Mouse (Mus musculus): ENCODE data around the gene Acot8. TPM values are rescaled to one million over a fixed set of nuclear protein-coding genes. Genes with fewer than 3 reads are reported as not detected.
"Not testable (repeated sequence)": the region's sequence is repeated elsewhere in the genome, so short reads cannot be mapped to it uniquely, and the experiment has no call there.

The Acot8 gene
- polyA plus RNA-seq, 1 experiment from 2014 or later = 22.2 TPM

- H3K27me3 ChIP-seq (replicated peaks; ENCODE audit: control insufficient read depth, insufficient read depth, low read length) = no peaks in the 10 kb centered on the region
- no peak for ATAC-seq
- H3K27ac ChIP-seq (ENCODE audit: low read depth, low read length) = no peak overlapping the region
- H3K4me3 ChIP-seq (ENCODE audit: low read length) = no peak overlapping the region
- H3K36me3 ChIP-seq (ENCODE audit: control insufficient read depth, insufficient read depth, low read length) = peaks cover 4% of the 10 kb centered on the region; the same call in 1 of the 2 replicates
- no peaks in the 10 kb centered on the region for H3K9me3 ChIP-seq (ENCODE audit: control insufficient read depth, low read length)
- H3K9ac ChIP-seq (ENCODE audit: low read depth, low read length) = no peak overlapping the region
- 93% methylated on average over 13 of the region's 13 CpGs for WGBS
- peaks cover 14% of the 10 kb centered on the region for H3K4me1 ChIP-seq (ENCODE audit: control insufficient read depth, insufficient read depth, low read depth, low read length)
- H3K4me2 ChIP-seq (ENCODE audit: low read length) = no peak overlapping the region
These were observed 4.3 kb downstream of the Acot8 start for GRCm38 (mm10) chr2:164800252-164801004.

- not testable (repeated sequence) for ATAC-seq; H3K4me1 ChIP-seq (ENCODE audit: control insufficient read depth, insufficient read depth, low read depth, low read length); H3K36me3 ChIP-seq (ENCODE audit: control insufficient read depth, insufficient read depth, low read length); H3K4me3 ChIP-seq (ENCODE audit: low read length); H3K9me3 ChIP-seq (ENCODE audit: control insufficient read depth, low read length); H3K9ac ChIP-seq (ENCODE audit: low read depth, low read length); H3K4me2 ChIP-seq (ENCODE audit: low read length); H3K27me3 ChIP-seq (replicated peaks; ENCODE audit: control insufficient read depth, insufficient read depth, low read length); H3K27ac ChIP-seq (ENCODE audit: low read depth, low read length)
- 80% methylated on average over 6 of the region's 6 CpGs for WGBS
These were observed 6.1 kb downstream of the Acot8 start for GRCm38 (mm10) chr2:164798554-164798953.

- H3K9ac ChIP-seq (ENCODE audit: low read depth, low read length) = no peak overlapping the region
- no peaks in the 10 kb centered on the region for H3K9me3 ChIP-seq (ENCODE audit: control insufficient read depth, low read length)
- H3K4me3 ChIP-seq (ENCODE audit: low read length) = no peak overlapping the region
- H3K27me3 ChIP-seq (replicated peaks; ENCODE audit: control insufficient read depth, insufficient read depth, low read length) = no peaks in the 10 kb centered on the region
- 91% methylated on average over 4 of the region's 4 CpGs for WGBS
- no peak for ATAC-seq
- no peaks in the 10 kb centered on the region for H3K4me1 ChIP-seq (ENCODE audit: control insufficient read depth, insufficient read depth, low read depth, low read length)
- no peak overlapping the region for H3K27ac ChIP-seq (ENCODE audit: low read depth, low read length)
- H3K4me2 ChIP-seq (ENCODE audit: low read length) = no peak overlapping the region
- H3K36me3 ChIP-seq (ENCODE audit: control insufficient read depth, insufficient read depth, low read length) = peaks cover 4% of the 10 kb centered on the region
These were observed 8.8 kb downstream of the Acot8 start for GRCm38 (mm10) chr2:164795868-164796267.

GRCm38 (mm10) chr2:164794293-164794692, 10.4 kb downstream of the Acot8 start:
- H3K4me3 ChIP-seq (ENCODE audit: low read length) = no peak overlapping the region
- no peak overlapping the region for H3K27ac ChIP-seq (ENCODE audit: low read depth, low read length)
- no peak overlapping the region for H3K9ac ChIP-seq (ENCODE audit: low read depth, low read length)
- no peak overlapping the region for H3K4me2 ChIP-seq (ENCODE audit: low read length)
- H3K27me3 ChIP-seq (replicated peaks; ENCODE audit: control insufficient read depth, insufficient read depth, low read length) = no peaks in the 10 kb centered on the region
- no peak for ATAC-seq
- H3K9me3 ChIP-seq (ENCODE audit: control insufficient read depth, low read length) = no peaks in the 10 kb centered on the region
- H3K36me3 ChIP-seq (ENCODE audit: control insufficient read depth, insufficient read depth, low read length) = peaks cover 4% of the 10 kb centered on the region
- no peaks in the 10 kb centered on the region for H3K4me1 ChIP-seq (ENCODE audit: control insufficient read depth, insufficient read depth, low read depth, low read length)
- WGBS = 39% methylated on average over 5 of the region's 5 CpGs

GRCm38 (mm10) chr2:164793772-164794171, 10.9 kb downstream of the Acot8 start:
- no peak overlapping the region for H3K4me2 ChIP-seq (ENCODE audit: low read length)
- no peaks in the 10 kb centered on the region for H3K9me3 ChIP-seq (ENCODE audit: control insufficient read depth, low read length)
- H3K9ac ChIP-seq (ENCODE audit: low read depth, low read length) = no peak overlapping the region
- no peak overlapping the region for H3K4me3 ChIP-seq (ENCODE audit: low read length)
- peaks cover 4% of the 10 kb centered on the region for H3K36me3 ChIP-seq (ENCODE audit: control insufficient read depth, insufficient read depth, low read length)
- 94% methylated on average over 2 of the region's 2 CpGs for WGBS
- H3K27me3 ChIP-seq (replicated peaks; ENCODE audit: control insufficient read depth, insufficient read depth, low read length) = no peaks in the 10 kb centered on the region
- no peak for ATAC-seq
- H3K4me1 ChIP-seq (ENCODE audit: control insufficient read depth, insufficient read depth, low read depth, low read length) = no peaks in the 10 kb centered on the region
- H3K27ac ChIP-seq (ENCODE audit: low read depth, low read length) = no peak overlapping the region

- no peak for ATAC-seq
- no peaks in the 10 kb centered on the region for H3K9me3 ChIP-seq (ENCODE audit: control insufficient read depth, low read length)
- H3K9ac ChIP-seq (ENCODE audit: low read depth, low read length) = no peak overlapping the region
- no peak overlapping the region for H3K4me2 ChIP-seq (ENCODE audit: low read length)
- 91% methylated on average over 3 of the region's 3 CpGs for WGBS
- H3K27ac ChIP-seq (ENCODE audit: low read depth, low read length) = no peak overlapping the region
- 0 out of 2 replicates have a peak, but pooled peaks cover 3% of the 10 kb centered on the region for H3K4me1 ChIP-seq (ENCODE audit: control insufficient read depth, insufficient read depth, low read depth, low read length)
- no peak overlapping the region for H3K4me3 ChIP-seq (ENCODE audit: low read length)
- no peaks in the 10 kb centered on the region for H3K27me3 ChIP-seq (replicated peaks; ENCODE audit: control insufficient read depth, insufficient read depth, low read length)
- peaks cover 4% of the 10 kb centered on the region for H3K36me3 ChIP-seq (ENCODE audit: control insufficient read depth, insufficient read depth, low read length)
These were observed 11.4 kb downstream of the Acot8 start for GRCm38 (mm10) chr2:164793236-164793635.

GRCm38 (mm10) chr2:164792400-164793190, 12.1 kb downstream of the Acot8 start:
- H3K9ac ChIP-seq (ENCODE audit: low read depth, low read length) = no peak overlapping the region
- no peaks in the 10 kb centered on the region; the same call in 1 of the 2 replicates for H3K36me3 ChIP-seq (ENCODE audit: control insufficient read depth, insufficient read depth, low read length)
- ATAC-seq = no peak

GRCm38 (mm10) chr2:164791841-164792261, 12.8 kb downstream of the Acot8 start:
- Histone ChIP-seq H3K4me2 (ENCODE audit: low read length) (no peak overlapping the region), H3K4me1 (ENCODE audit: control insufficient read depth, insufficient read depth, low read depth, low read length) (peaks cover 8% of the 10 kb centered on the region), H3K4me3 (ENCODE audit: low read length) (no peak overlapping the region), H3K9me3 (ENCODE audit: control insufficient read depth, low read length) (no peaks in the 10 kb centered on the region), H3K27ac (ENCODE audit: low read depth, low read length) (no peak overlapping the region), H3K27me3 (replicated peaks; ENCODE audit: control insufficient read depth, insufficient read depth, low read length) (no peaks in the 10 kb centered on the region), H3K36me3 (ENCODE audit: control insufficient read depth, insufficient read depth, low read length) (no peaks in the 10 kb centered on the region; the same call in 1 of the 2 replicates), H3K9ac (ENCODE audit: low read depth, low read length) (no peak overlapping the region)
- 83% methylated on average over 18 of the region's 18 CpGs for WGBS
- ATAC-seq = no peak

More at GRCm38 (mm10) chr2:164792400-164793190, 12.1 kb downstream of the Acot8 start:
- 97% methylated on average over 12 of the region's 12 CpGs for WGBS
- Histone ChIP-seq H3K27ac (ENCODE audit: low read depth, low read length) (no peak overlapping the region), H3K9me3 (ENCODE audit: control insufficient read depth, low read length) (no peaks in the 10 kb centered on the region), H3K4me1 (ENCODE audit: control insufficient read depth, insufficient read depth, low read depth, low read length) (0 out of 2 replicates have a peak, but pooled peaks cover 3% of the 10 kb centered on the region), H3K4me2 (ENCODE audit: low read length) (no peak overlapping the region), H3K4me3 (ENCODE audit: low read length) (no peak overlapping the region), H3K27me3 (replicated peaks; ENCODE audit: control insufficient read depth, insufficient read depth, low read length) (no peaks in the 10 kb centered on the region)

GRCm38 (mm10) chr2:164790451-164790850, 14.2 kb downstream of the Acot8 start:
- 90% methylated on average over 4 of the region's 4 CpGs for WGBS
- Histone ChIP-seq H3K36me3 (ENCODE audit: control insufficient read depth, insufficient read depth, low read length) (no peaks in the 10 kb centered on the region; the same call in 1 of the 2 replicates), H3K27ac (ENCODE audit: low read depth, low read length) (no peak overlapping the region)

More at GRCm38 (mm10) chr2:164790451-164790850, 14.2 kb downstream of the Acot8 start:
- Histone ChIP-seq H3K27me3 (replicated peaks; ENCODE audit: control insufficient read depth, insufficient read depth, low read length) (no peaks in the 10 kb centered on the region), H3K9me3 (ENCODE audit: control insufficient read depth, low read length) (no peaks in the 10 kb centered on the region), H3K4me1 (ENCODE audit: control insufficient read depth, insufficient read depth, low read depth, low read length) (peaks cover 11% of the 10 kb centered on the region), H3K9ac (ENCODE audit: low read depth, low read length) (no peak overlapping the region), H3K4me2 (ENCODE audit: low read length) (no peak overlapping the region), H3K4me3 (ENCODE audit: low read length) (no peak overlapping the region)
- ATAC-seq = no peak

Data from hindbrain, embryonic 16.5 days (tissue).